Mouse (Mus musculus) CH12.LX (cell line): ENCODE results near the gene Zfp78. TPM values are rescaled to one million over a fixed set of nuclear protein-coding genes. Genes with fewer than 3 reads are reported as not detected.

Experiments used
- DNase-seq: peaks from one replicate; pipeline ENCODE4 v3.0.0-alpha.2; 2013; ENCODE audit errors: extremely low read depth
- H3K27ac ChIP-seq: 2 replicates; pipeline ENCODE4 v1.5.1; 2012; ENCODE audit warnings: low read depth, mild to moderate bottlenecking, control low read depth, moderate library complexity; ENCODE audit not compliant: insufficient read depth
- H3K27me3 ChIP-seq: replicated peaks from 2 replicates; pipeline ENCODE3; 2012; ENCODE audit warnings: inconsistent platforms
- H3K36me3 ChIP-seq, 2 experiments: replicated peaks in 1 of 2; 2 replicates each; pipeline versions ENCODE3 to v1.6.1; 2012; ENCODE audit warnings: inconsistent platforms in 1 of 2, low read length in 1 of 2, mild to moderate bottlenecking in 1 of 2, mixed read lengths in 1 of 2, moderate library complexity in 1 of 2; ENCODE audit not compliant: control insufficient read depth in 1 of 2, insufficient read depth in 1 of 2
- H3K4me1 ChIP-seq, 2 experiments: 2 replicates each; pipeline ENCODE4 v1.6.1; 2012; ENCODE audit warnings: inconsistent platforms in 1 of 2, moderate library complexity in 1 of 2; ENCODE audit not compliant: insufficient read depth in 2 of 2, control insufficient read depth in 1 of 2
- H3K4me2 ChIP-seq: 2 replicates; pipeline ENCODE4 v1.6.1; 2012; ENCODE audit warnings: low read depth, mild to moderate bottlenecking, control low read depth; ENCODE audit not compliant: poor library complexity, insufficient read depth, severe bottlenecking
- H3K4me3 ChIP-seq, 3 experiments: fragments of 150-350 bp in 1 of 3; sonication (generic) in 1 of 3; replicated peaks in 1 of 3; 2 replicates each; pipeline versions ENCODE3 to v1.5.1; 2011 to 2012; ENCODE audit warnings: low read depth in 2 of 3, low read length in 2 of 3, mild to moderate bottlenecking in 2 of 3, moderate library complexity in 2 of 3, control low read depth in 1 of 3, improper control_type of control experiment in 1 of 3, inconsistent platforms in 1 of 3, mixed read lengths in 1 of 3; ENCODE audit not compliant: poor library complexity in 1 of 3
- H3K79me2 ChIP-seq: replicated peaks from 2 replicates; pipeline ENCODE4 v1.6.1; 2012; ENCODE audit warnings: mild to moderate bottlenecking, moderate library complexity; ENCODE audit not compliant: control insufficient read depth, poor library complexity, insufficient read depth, severe bottlenecking; ENCODE audit errors: extremely low read depth
- H3K9ac ChIP-seq: 2 replicates; pipeline ENCODE4 v1.6.1; 2012; ENCODE audit warnings: low read depth, mild to moderate bottlenecking, control low read depth, moderate library complexity; ENCODE audit not compliant: insufficient read depth
- H3K9me3 ChIP-seq: replicated peaks from 2 replicates; pipeline ENCODE3; 2012; ENCODE audit warnings: low read length, inconsistent platforms, mixed read lengths
- BHLHE40 ChIP-seq: IDR thresholded peaks from 2 replicates; pipeline ENCODE4 v1.6.1; 2011; ENCODE audit warnings: mild to moderate bottlenecking, low read depth, low read length, improper control_type of control experiment
- CHD1 ChIP-seq: IDR thresholded peaks from 2 replicates; pipeline ENCODE4 v1.6.1; 2012; ENCODE audit warnings: low read depth, low read length, improper control_type of control experiment, inconsistent platforms
- CHD2 ChIP-seq: IDR thresholded peaks from 2 replicates; pipeline ENCODE4 v1.6.1; 2011; ENCODE audit warnings: low read length, improper control_type of control experiment
- CTCF ChIP-seq, 2 experiments: IDR thresholded peaks in 1 of 2; conservative IDR thresholded peaks in 1 of 2; 2 replicates each; pipeline ENCODE4 v1.5.1; 2011 to 2012; ENCODE audit warnings: low read depth in 2 of 2, low read length in 2 of 2, improper control_type of control experiment in 1 of 2, inconsistent platforms in 1 of 2, mild to moderate bottlenecking in 1 of 2, moderate library complexity in 1 of 2
- E2F4 ChIP-seq: IDR thresholded peaks from 2 replicates; pipeline ENCODE4 v1.6.1; 2011; ENCODE audit warnings: low read depth, low read length, improper control_type of control experiment; ENCODE audit not compliant: insufficient replicate concordance
- ELF1 ChIP-seq: IDR thresholded peaks from 2 replicates; pipeline ENCODE4 v1.6.1; 2014; ENCODE audit warnings: low read depth, mild to moderate bottlenecking, inconsistent platforms, low read length, improper control_type of control experiment
- EP300 ChIP-seq: IDR thresholded peaks from 2 replicates; pipeline ENCODE4 v1.6.1; 2011; ENCODE audit warnings: low read length, improper control_type of control experiment
- GABPA ChIP-seq: IDR thresholded peaks from 2 replicates; pipeline ENCODE4 v1.6.1; 2012; ENCODE audit warnings: low read depth, low read length, improper control_type of control experiment, inconsistent platforms; ENCODE audit not compliant: insufficient replicate concordance
- JUN ChIP-seq: IDR thresholded peaks from 2 replicates; pipeline ENCODE4 v1.6.1; 2011; ENCODE audit warnings: low read depth, mild to moderate bottlenecking, low read length, improper control_type of control experiment, moderate library complexity; ENCODE audit not compliant: insufficient read depth
- KAT2A ChIP-seq: IDR thresholded peaks from 2 replicates; pipeline ENCODE4 v1.6.1; 2012; ENCODE audit warnings: low read length, improper control_type of control experiment, inconsistent platforms; ENCODE audit not compliant: insufficient replicate concordance
- MAFK ChIP-seq: IDR thresholded peaks from 2 replicates; pipeline ENCODE4 v1.6.1; 2011; ENCODE audit warnings: low read length, improper control_type of control experiment; ENCODE audit not compliant: insufficient replicate concordance
- MAX ChIP-seq: IDR thresholded peaks from 2 replicates; pipeline ENCODE4 v1.6.1; 2011; ENCODE audit warnings: low read length, improper control_type of control experiment
- MAZ ChIP-seq: IDR thresholded peaks from 2 replicates; pipeline ENCODE4 v1.6.1; 2012; ENCODE audit warnings: low read depth, mild to moderate bottlenecking, inconsistent platforms, low read length, improper control_type of control experiment, moderate library complexity
- MEF2A ChIP-seq: IDR thresholded peaks from 2 replicates; pipeline ENCODE4 v1.6.1; 2014; ENCODE audit warnings: low read depth, mild to moderate bottlenecking, inconsistent platforms, low read length, improper control_type of control experiment, borderline replicate concordance
- MXI1 ChIP-seq: IDR thresholded peaks from 2 replicates; pipeline ENCODE4 v1.6.1; 2011; ENCODE audit warnings: mild to moderate bottlenecking, low read depth, low read length, improper control_type of control experiment
- MYC ChIP-seq: IDR thresholded peaks from 2 replicates; pipeline ENCODE4 v1.6.1; 2011; ENCODE audit warnings: low read depth, mild to moderate bottlenecking, improper control_type of control experiment, low read length
- NELFE ChIP-seq: IDR thresholded peaks from 2 replicates; pipeline ENCODE4 v1.6.1; 2011; ENCODE audit warnings: low read depth, low read length, improper control_type of control experiment
- NRF1 ChIP-seq: IDR thresholded peaks from 2 replicates; pipeline ENCODE4 v1.6.1; 2014; ENCODE audit warnings: low read depth, mild to moderate bottlenecking, inconsistent platforms, low read length, improper control_type of control experiment, moderate library complexity
- PAX5 ChIP-seq: IDR thresholded peaks from 2 replicates; pipeline ENCODE4 v1.6.1; 2012; ENCODE audit warnings: low read length, inconsistent platforms, mixed read lengths
- POLR2AphosphoS2 ChIP-seq: IDR thresholded peaks from 2 replicates; pipeline ENCODE4 v1.6.1; 2011; ENCODE audit warnings: low read depth, low read length, improper control_type of control experiment
- RCOR1 ChIP-seq: conservative IDR thresholded peaks from 2 replicates; pipeline ENCODE4 v1.6.1; 2012; ENCODE audit warnings: low read depth, mild to moderate bottlenecking, inconsistent platforms, low read length, improper control_type of control experiment
- SIN3A ChIP-seq: IDR thresholded peaks from 2 replicates; pipeline ENCODE4 v1.6.1; 2012; ENCODE audit warnings: low read length, improper control_type of control experiment, inconsistent platforms
- TBP ChIP-seq: conservative IDR thresholded peaks from 2 replicates; pipeline ENCODE4 v1.6.1; 2011; ENCODE audit warnings: low read depth, low read length, improper control_type of control experiment
- TCF12 ChIP-seq: IDR thresholded peaks from 2 replicates; pipeline ENCODE4 v1.6.1; 2014; ENCODE audit warnings: low read depth, mild to moderate bottlenecking, inconsistent platforms, low read length, improper control_type of control experiment
- UBTF ChIP-seq: IDR thresholded peaks from 2 replicates; pipeline ENCODE4 v1.6.1; 2012; ENCODE audit warnings: low read depth, mild to moderate bottlenecking, inconsistent platforms, low read length, improper control_type of control experiment, moderate library complexity
- USF2 ChIP-seq: conservative IDR thresholded peaks from 2 replicates; pipeline ENCODE4 v1.6.1; 2011; ENCODE audit warnings: low read depth, low read length, improper control_type of control experiment
- ZC3H11A ChIP-seq: IDR thresholded peaks from 2 replicates; pipeline ENCODE4 v1.6.1; 2012; ENCODE audit warnings: low read depth, mild to moderate bottlenecking, inconsistent platforms, low read length, improper control_type of control experiment
- ZKSCAN1 ChIP-seq: IDR thresholded peaks from 2 replicates; pipeline ENCODE4 v1.6.1; 2012; ENCODE audit warnings: low read depth, inconsistent platforms, low read length, improper control_type of control experiment, borderline replicate concordance
- ZNF384 ChIP-seq: IDR thresholded peaks from 2 replicates; pipeline ENCODE4 v1.6.1; 2012; ENCODE audit warnings: low read depth, low read length, improper control_type of control experiment, inconsistent platforms
- dilution Hi-C: fragments of 300-500 bp; cut with MboI; formaldehyde crosslinking; loops from 2 replicates; pipeline ENCODE4 v1.14.3; 2020; ENCODE audit warnings: low sequenced_read_pairs; ENCODE audit not compliant: extremely low pct_unique_long_range_greater_than_20kb, extremely low pct_ligation_motif_present
- in situ Hi-C: fragments of 300-500 bp; cut with MboI; formaldehyde crosslinking; loops from 3 replicates; pipeline ENCODE4 v1.14.3; 2019; ENCODE audit warnings: low sequenced_read_pairs, low pct_ligation_motif_present, low pct_unique_long_range_greater_than_20kb, mixed read lengths
- polyA plus RNA-seq: library from polyadenylated mRNA; unstranded; fragments of >175 nt; gene quantifications from 2 replicates; pipeline ENCODE4 v1.2.1, GENCODE M21; 2012; ENCODE audit warnings: low read depth; ENCODE audit not compliant: insufficient read length
- total RNA-seq, 2 experiments: library from RNA; depleted of rRNA; stranded (reverse); fragments of 300-350 nt in 1 of 2; fragments of >200 nt in 1 of 2; gene quantifications; 2 replicates each; pipeline ENCODE4 v1.2.3; 2012 to 2014

The Zfp78 gene
- total and polyA plus RNA-seq, 3 experiments, result not detected

GRCm38 (mm10) chr7:6397996-6398975 lies 35.2 kb downstream of the Zfp78 start, which contains the start of gene Smim17:
TSS of gene Smim17 (plus strand) at chr7:6398715.
- dilution Hi-C loops, result no loop called here
- Histone ChIP-seq H3K4me1 (no peaks in the 10 kb centered on the region), H3K4me2 (no peak within 1 kb of the TSS), H3K27ac (no peak within 1 kb of the TSS), H3K9ac (no peak within 1 kb of the TSS), H3K79me2 (no peaks in the 10 kb centered on the region), H3K27me3 (no peaks in the 10 kb centered on the region), H3K36me3 (no peaks in the 10 kb centered on the region), H3K4me3 (no peak within 1 kb of the TSS), H3K9me3 (no peaks in the 10 kb centered on the region)
- in situ Hi-C loops, result loop anchor here (25.0 kb wide), 2 partner anchors 111 to 889 kb away; partner anchors contain the start of genes Gm45844 and Zfp667
- TF ChIP-seq MAZ (no peak), MYC (no peak), MAX (no peak), MEF2A (no peak), CHD2 (no peak), GABPA (no peak), TBP (no peak), POLR2AphosphoS2 (no peak), KAT2A (no peak), ZC3H11A (no peak), MAFK (no peak), SIN3A (no peak), RCOR1 (no peak), ZNF384 (no peak), JUN (no peak), USF2 (no peak), PAX5 (no peak), CTCF (conservative IDR thresholded peaks at IDR 0.05 in 1 of 2, IDR thresholded peaks at IDR 0.05 in 1 of 2; ENCODE audit: low read depth in 2 of 2, low read length in 2 of 2) (no peak)
- DNase-seq, result no peak

DNA sequence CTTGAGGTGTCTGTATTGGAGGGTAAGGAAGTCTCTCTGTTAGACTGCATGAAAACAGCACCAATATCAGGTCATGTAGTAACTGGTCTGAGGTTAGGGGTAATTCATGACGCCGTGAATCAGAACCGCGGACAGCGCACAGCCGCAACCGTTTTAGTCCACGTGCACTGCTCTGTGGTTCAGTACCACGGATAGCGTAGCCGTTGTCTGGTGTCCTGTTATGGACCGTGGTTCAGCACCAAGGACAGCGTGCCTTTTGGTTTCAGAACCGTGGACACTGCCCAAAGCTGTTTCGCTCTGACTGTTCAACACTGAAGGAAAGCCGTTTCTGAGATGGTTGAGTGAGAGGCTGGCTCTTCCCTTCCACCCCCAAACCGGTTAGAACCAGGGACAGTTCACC lies 47.0 kb downstream of the Zfp78 start, which contains the start of gene Gm20715:
Gene Gm20715, plus strand, starts transcription at position 235 of the 400 bp plus-strand sequence.
- dilution Hi-C loops, result no loop called here
- in situ Hi-C loops, result no loop called here
- H3K4me3 ChIP-seq, result no peak within 1 kb of the TSS
- TF ChIP-seq SIN3A (peak; percentile 100), GABPA (no peak), ELF1 (no peak), E2F4 (no peak), MAFK (no peak), POLR2AphosphoS2 (no peak), ZNF384 (no peak), NELFE (no peak), NRF1 (no peak), BHLHE40 (no peak), EP300 (no peak), MEF2A (no peak), UBTF (no peak), CHD1 (no peak), MAZ (no peak), CTCF (conservative IDR thresholded peaks at IDR 0.05 in 1 of 2, IDR thresholded peaks at IDR 0.05 in 1 of 2; ENCODE audit: low read depth in 2 of 2, low read length in 2 of 2) (no peak), TBP (no peak), ZKSCAN1 (no peak), TCF12 (no peak), MXI1 (peak; percentile 100)

More for the DNA sequence above, 47.0 kb downstream of the Zfp78 start, which contains the start of gene Gm20715:
- no peak within 1 kb of the TSS for H3K4me2 ChIP-seq
- no peaks in the 10 kb centered on the region for H3K79me2 ChIP-seq
- peak; percentile 73 for DNase-seq
- H3K4me1 ChIP-seq, result no peaks in the 10 kb centered on the region
- peaks cover 13% of the 10 kb centered on the region for H3K9me3 ChIP-seq
- H3K27me3 ChIP-seq, result no peaks in the 10 kb centered on the region
- no peak within 1 kb of the TSS for H3K9ac ChIP-seq
- H3K27ac ChIP-seq, result no peak within 1 kb of the TSS
- H3K36me3 ChIP-seq, result no peaks in the 10 kb centered on the region
